Mouse (Mus musculus) kidney, adult 8-10 months (tissue): ENCODE results near the gene Trnau1ap.
A peak's percentile ranks its signal among the peaks of the same experiment; 100 is the strongest.
"Not testable (repeated sequence)": the region's sequence is repeated elsewhere in the genome, so short reads cannot be mapped to it uniquely, and the experiment has no call there.

Experiments used
- DNase-seq, 2 experiments: peaks; one replicate each; pipeline ENCODE4 v3.0.0; 2022

Trnau1ap gene

GRCm38 (mm10) chr4:132295696-132296390 is 33.5 kb downstream of the Trnau1ap start:
- no peak for DNase-seq

- peak in 1 of 2 experiments; percentile 53 for DNase-seq
Observed at GRCm38 (mm10) chr4:132293682-132294240, 35.6 kb downstream of the Trnau1ap start.

DNA sequence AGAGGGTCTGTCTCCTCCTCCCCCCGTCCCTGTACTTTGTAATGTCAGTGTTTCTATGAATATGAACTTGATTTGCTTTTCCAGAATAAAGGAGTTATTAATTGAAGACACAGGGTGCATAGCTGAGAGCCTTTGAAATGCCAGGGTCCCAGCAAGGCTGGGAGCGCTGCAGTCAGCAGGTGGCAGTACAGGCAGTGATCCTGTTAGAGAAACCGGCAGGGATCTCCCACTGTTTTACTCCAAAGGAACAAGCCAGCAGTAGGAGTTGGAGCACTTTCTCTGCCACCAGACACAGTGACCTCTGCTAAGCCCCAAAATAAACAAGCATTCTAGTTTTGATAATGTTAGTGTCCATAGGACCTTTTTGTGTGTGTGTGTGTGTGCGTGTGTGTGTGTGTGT is 36.4 kb downstream of the Trnau1ap start:
- DNase-seq, result peak in 1 of 2 experiments; percentile 72

GRCm38 (mm10) chr4:132291624-132292335 is 37.6 kb downstream of the Trnau1ap start:
- no peak for DNase-seq

DNA sequence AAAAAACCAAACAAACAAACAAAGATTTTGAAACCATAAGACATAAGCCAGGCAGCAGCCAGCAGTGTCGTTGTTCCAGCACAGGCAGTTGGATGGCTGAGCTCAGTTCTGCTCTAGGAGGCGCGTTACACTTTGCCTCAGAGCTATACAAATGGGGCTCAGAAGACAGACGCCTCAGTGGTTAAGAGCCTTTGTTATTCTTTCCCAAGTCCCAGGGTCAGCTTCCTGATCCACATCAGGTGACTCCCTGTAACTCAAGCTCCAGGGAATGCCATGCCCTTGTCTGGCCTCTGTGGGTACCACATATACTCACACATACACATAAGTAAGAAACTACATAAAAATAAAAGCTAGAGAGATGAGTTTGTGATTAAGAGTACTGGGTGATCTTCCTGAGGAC is 38.3 kb downstream of the Trnau1ap start:
- no peak for DNase-seq

DNA sequence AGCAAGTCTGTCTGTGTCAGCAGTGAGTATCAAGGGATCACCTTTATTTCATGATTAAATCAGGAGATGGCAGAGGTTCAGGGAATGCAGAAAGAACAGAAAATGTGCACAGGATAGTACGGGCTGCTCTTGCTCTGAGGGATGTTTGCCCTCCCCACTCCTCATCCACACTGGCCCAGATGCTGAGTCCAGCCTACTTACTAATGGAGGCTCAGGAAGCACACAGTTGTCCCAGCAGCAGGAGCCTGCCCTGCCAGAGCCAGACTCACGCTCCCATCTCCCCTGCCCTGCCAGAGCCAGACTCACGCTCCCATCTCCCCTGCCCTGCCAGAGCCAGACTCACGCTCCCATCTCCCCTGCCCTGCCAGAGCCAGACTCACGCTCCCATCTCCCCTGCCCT is 40.5 kb downstream of the Trnau1ap start:
- DNase-seq, result not testable (repeated sequence)

GRCm38 (mm10) chr4:132275949-132276348 is 53.4 kb downstream of the Trnau1ap start:
- DNase-seq, result no peak

GRCm38 (mm10) chr4:132274156-132274862 is 55.0 kb downstream of the Trnau1ap start, which contains the start of gene Taf12:
Gene Taf12, plus strand, starts transcription at chr4:132274375.
- peak; percentile 91 to 92 for DNase-seq

- no peak for DNase-seq
Observed at GRCm38 (mm10) chr4:132273166-132273565, 56.2 kb downstream of the Trnau1ap start.

- peak; percentile 85 to 86 for DNase-seq
Observed at GRCm38 (mm10) chr4:132269740-132270560, 59.4 kb downstream of the Trnau1ap start.

GRCm38 (mm10) chr4:132268871-132269739 is 60.2 kb downstream of the Trnau1ap start:
- no peak for DNase-seq

- no peak for DNase-seq
Observed at GRCm38 (mm10) chr4:132266835-132267349, 62.4 kb downstream of the Trnau1ap start.

DNA sequence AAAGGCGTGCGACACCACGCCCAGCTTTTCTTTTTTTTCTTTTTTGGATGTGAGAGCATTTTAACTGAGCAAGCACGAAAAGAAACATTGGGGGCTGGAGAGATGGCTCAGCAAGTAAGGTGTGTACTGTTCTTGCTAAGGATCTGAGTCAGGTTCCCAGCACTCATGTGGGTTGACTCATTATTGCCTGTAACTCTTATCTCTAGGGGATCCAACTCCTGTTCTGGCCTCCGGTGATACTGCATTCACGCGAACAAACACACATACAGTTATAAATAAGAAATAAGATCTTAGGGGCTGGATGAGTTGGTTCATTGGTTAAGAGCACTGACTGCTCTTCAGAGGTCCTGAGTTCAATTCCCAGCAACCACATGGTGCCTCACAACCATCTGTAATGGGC is 66.0 kb downstream of the Trnau1ap start:
- DNase-seq, result no peak

- no peak for DNase-seq
Observed at GRCm38 (mm10) chr4:132262358-132262616, 67.1 kb downstream of the Trnau1ap start.
